Mouse (Mus musculus) retina, postnatal 7 days (tissue): ENCODE results near the gene Slc45a2.

ENCODE experiments used
- DNase-seq: peaks from one replicate; pipeline ENCODE4 v3.0.0-alpha.2; 2012; ENCODE audit warnings: low read depth, low spot score

Gene Slc45a2

GRCm38 (mm10) chr15:11066299-11066698 lies 65.8 kb downstream of the Slc45a2 start:
- DNase-seq, result no peak

GRCm38 (mm10) chr15:11067891-11068290 lies 67.4 kb downstream of the Slc45a2 start:
- DNase-seq, result no peak

GRCm38 (mm10) chr15:11075726-11076361 lies 75.3 kb downstream of the Slc45a2 start:
- DNase-seq, result no peak
